Mouse (Mus musculus): Measurements from ENCODE around the gene Cmah. TPM values are rescaled to one million over a fixed set of nuclear protein-coding genes. Genes with fewer than 3 reads are reported as not detected.

Gene Cmah
- total RNA-seq, 2 experiments from 2014 or later = 3.6 TPM

DNA sequence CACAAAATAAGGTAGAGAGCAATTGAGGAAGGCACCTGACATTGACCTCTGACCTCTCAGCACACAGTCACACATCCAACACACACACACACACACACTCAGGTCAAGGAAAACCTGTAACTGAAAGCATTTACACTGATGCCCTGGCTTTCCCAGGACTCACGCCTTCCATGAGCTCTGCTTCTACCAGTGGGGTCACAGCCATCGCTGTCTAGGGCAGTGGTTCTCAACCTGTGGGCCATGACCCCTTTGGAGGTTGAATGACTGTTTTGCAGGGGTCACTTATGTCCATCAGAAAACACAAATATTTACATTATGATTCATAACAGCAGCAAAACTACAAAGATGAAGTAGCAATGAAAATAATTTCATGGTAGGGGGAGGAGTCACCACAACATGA lies 152.3 kb downstream of the Cmah start:
- DNase-seq (ENCODE audit: low spot score in 2 of 2) = no peak

DNA sequence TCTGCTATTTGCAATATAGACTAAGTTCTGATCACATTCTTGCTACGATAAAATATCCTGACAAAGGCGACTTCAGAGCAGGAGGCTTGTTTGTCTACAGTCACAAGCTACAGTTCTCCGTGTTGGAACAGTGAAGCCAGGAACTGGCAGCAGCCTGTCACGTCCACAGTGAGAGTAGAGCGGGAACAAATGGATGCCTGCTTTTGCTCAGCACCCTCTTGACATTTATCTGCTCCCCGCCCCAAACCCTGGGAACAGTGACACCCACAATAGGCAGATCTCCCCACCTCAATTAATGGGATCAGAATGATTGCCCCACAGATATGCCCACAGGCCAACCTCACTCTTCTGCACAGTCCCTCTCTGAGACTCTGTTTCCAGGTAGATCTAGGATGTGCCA lies 153.6 kb downstream of the Cmah start:
- DNase-seq (ENCODE audit: low spot score in 2 of 2) = no peak

DNA sequence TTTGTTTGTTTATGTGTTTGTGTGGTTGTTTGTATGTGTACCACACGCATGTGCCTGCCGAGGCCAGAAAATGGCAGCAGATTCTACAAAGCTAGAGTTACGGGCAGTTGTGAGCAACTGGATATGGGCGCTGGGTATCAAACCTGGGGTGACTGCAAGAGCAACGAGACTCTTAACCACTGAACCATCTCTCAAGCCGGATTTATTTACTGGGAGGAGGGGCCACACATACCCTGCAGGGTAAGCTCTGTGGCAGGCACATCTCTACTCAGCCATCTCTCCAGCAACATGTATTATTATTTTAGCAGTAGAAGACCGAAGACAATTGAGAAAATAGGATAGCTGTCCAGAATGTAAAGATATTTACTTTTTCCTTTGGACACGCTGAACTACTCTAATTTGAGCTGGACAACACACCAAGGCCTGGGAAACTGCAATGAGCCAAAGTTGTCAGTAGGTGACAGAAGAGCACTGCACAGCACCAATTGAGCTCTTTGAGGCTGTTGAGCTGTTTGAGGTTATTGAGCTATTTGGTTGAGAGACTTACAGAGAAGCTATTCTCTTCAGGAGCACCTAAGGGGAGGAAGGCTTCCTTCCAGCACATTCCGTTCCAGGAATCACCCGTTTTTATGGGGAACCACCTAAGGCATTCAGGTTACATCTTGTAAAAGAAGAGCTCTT lies 154.6 kb downstream of the Cmah start:
- DNase-seq (ENCODE audit: low spot score in 2 of 2) = peak in 1 of 2 experiments; percentile 38

DNA sequence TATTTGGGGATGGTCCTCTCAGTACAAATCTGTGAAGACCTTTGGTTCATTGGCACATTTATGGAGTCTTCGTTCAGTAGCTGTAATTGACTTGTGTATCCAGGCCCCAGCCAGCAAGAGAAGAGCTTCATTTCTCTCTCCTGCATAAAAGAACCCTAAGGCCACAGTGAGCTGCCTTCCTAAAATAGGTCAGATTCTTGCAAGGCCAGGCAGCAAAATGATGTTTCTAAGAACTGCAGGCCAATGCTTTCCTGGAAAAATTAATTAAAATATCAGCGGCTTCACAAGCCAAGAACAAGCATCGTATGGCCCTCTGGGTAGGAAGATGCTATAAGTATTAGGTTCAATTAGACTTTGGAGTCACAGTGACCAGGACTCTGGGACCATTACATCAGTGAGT lies 156.5 kb downstream of the Cmah start:
- DNase-seq (ENCODE audit: low spot score in 2 of 2) = no peak

DNA sequence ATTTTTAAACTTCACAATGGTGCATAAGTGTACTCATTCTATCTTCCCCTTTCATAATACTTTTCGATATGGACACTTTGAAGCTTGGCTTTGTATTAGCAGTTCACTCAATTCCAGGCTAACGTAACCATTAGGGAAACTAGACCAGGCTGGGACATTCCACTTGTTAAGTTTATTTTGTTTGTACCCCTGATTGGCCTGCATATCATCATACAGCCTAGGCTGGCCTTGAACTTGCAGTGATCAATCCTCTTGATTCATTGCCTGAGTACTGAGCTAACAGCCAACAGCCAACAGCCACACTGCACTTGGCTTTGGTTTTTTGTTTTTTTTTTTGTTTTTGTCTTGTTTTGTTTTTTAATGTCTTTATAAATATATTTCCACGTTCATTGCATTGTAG lies 157.6 kb downstream of the Cmah start:
- no peak for DNase-seq (ENCODE audit: low spot score in 2 of 2)

DNA sequence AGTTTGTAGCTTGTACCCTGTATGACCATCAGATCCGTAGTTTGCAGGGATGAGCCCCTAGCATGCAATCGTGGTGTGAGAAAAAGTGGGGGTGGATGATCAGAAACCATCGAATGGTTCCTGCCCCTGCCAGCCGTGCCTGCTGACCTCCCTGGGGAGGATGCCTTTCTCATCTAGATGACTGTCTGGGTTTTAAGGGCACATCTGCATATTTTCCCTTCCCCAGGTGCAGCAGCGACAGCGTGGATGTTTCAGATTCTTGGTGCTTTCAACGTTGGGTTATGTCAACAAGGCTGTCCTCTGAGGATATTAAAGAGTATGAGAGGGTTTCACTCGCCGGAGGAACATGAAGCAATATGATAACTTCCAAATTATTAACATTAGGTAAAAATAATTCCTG lies 158.8 kb downstream of the Cmah start:
- no peak for DNase-seq (ENCODE audit: low spot score in 2 of 2)

DNA sequence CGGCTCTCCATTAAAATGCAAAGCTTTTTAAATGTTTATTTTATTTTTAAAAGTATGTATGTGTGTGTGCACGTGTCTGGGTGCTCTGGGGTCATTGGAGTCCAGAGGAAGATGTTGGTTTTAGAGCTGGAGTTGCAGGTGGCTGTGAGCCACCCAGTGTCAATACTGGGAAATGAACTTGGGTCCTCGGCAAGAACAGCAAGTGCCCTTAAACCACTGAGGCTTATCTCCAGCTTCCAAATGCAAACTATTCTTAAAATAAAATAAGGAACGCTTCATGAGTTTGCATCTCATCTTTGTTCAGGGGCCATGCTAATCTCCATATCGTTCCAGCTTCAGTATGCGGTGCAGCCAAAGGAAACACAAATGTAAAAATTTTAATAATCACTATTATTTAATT lies 159.2 kb downstream of the Cmah start:
- DNase-seq (ENCODE audit: low spot score in 2 of 2) = no peak

DNA sequence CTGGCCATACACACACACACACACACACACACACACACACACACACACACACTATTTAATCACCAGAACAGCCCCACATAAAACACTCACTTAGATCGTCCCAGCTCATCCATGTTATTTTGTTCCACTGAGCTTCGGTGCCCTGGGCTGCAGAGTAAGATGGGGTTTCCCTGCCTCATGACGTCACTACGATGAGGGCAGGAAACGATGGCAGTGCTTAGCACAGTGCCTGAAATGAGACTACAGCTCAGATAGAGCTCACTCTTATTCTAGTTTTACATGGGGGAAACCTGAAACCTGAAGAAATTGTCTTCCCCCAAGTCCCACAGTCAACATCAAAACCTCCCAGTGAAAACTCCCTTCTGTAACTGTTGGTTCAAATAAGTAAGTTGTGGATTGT lies 159.9 kb downstream of the Cmah start:
- DNase-seq (ENCODE audit: low spot score in 2 of 2) = no peak

DNA sequence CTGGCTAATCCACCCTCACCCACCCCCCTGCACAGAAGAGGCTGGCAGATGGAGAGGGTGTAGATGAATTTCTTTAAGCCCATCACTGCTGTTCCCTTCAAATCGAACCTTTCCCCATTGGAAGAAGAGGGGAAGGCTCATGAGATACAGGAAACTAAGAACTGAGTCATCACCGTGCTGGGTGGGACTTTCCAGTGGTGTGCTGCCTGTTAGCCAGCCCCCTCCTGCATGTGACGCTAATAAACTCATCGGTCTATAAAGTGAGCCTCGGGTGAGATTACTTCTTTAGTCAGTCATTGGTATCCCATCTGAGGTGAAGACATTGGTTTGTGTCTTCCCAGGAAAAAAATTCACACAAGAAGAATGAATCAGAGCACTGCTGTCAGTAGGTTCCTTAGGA lies 160.3 kb downstream of the Cmah start:
- DNase-seq (ENCODE audit: low spot score in 2 of 2) = no peak

DNA sequence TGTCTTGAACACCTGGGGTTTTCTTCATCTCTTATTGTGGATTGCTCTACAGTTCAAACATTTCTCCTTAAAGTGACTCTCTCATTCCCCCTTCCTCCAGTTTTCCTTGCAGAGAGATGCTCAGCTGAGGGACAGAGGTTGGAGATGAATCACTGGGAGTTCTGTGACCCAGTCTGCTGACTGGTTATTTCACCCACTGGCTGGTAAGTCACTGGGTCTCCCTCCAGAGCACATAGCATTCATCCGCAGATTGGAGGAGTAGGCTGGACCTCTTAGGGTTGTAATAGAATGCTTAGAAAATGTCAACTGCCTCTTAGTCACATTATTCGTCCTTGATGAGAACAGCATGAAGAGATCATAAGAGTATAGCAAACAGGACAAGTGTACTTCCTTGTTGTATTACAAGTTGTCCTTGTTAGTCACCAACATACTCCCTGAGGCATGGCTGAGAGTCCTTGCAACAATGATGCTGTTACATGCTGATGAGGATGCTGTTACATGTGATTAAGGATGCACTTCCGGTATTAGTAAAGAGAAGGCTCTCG lies 161.4 kb downstream of the Cmah start:
- DNase-seq (ENCODE audit: low spot score in 2 of 2) = no peak

DNA sequence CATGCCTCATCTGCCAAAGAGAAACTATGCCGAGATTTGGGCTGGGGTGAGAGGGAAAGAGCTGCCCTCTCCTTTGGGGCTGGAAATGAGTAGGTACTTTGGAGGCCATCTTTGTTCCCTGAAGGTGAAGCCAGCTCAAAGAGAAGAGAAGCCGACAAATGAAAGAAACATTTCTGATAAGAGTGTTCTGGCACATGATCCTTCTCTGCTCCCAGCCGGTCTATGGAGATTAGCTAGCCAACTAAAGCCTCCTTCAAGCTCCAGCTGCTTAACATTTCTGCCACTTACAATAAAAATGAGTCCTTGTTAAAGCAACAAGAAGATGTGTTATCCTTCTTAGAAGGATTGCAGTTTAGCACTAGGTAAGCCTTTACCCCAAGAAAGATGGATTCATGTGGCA lies 162.3 kb downstream of the Cmah start:
- DNase-seq (ENCODE audit: low spot score in 2 of 2) = no peak

DNA sequence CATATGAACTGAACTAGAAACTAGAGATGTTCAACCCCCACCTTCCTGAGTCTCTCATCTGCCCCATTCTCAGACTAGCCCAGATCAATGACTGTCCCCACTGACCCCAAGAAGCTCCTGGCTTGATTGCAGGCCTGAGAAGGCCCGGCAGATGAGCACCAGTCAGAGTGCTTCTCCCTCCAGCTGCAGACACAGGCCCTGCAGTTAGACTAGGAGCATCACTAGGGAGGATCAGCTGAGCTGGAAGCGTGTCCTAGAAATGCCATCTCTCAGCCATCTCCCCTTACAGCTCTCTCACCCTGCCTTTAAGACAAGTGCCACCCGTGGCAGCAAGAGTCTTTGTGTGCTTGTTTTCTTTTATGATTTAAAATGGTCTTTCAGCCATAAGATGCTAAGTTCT lies 162.8 kb downstream of the Cmah start:
- DNase-seq (ENCODE audit: low spot score in 2 of 2) = no peak

DNA sequence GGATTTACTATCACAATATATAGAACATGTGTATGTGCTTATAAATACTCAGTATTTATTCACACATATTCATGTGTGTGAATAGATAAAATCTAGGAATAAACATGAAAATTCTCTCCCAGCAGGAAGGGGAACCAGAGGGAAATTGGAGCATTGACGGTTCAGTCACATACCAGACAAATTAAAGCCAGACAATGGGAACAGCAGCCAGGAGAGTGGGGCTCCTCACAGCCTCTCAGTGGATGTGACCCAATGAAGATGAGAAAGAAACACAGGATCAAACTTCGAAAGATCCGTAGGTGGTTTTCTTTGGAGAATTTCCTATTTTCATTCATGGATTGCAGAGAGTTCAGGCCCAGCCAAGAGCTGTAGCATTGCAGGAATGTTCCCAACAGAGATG lies 163.9 kb downstream of the Cmah start:
- DNase-seq (ENCODE audit: low spot score in 2 of 2) = no peak

DNA sequence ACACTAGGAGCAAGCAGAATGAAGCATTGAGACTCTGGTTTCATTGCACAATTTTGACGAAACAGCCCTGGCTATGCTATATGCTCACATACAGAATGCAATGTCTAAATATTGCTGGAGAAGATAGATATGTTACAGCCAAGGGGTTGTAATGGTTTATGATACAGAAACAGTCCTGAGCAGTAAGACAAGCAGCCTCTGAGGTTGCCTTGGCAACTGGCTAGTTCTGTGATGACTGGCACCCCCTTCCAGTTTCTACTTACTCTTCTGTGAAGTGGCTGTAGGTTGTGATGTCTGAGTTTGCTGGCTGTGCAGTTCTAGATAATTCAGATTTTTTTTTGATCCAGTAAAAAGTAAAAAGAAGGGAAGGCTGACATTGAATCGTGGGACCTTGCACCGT lies 166.6 kb downstream of the Cmah start:
- DNase-seq (ENCODE audit: low spot score in 2 of 2) = no peak

DNA sequence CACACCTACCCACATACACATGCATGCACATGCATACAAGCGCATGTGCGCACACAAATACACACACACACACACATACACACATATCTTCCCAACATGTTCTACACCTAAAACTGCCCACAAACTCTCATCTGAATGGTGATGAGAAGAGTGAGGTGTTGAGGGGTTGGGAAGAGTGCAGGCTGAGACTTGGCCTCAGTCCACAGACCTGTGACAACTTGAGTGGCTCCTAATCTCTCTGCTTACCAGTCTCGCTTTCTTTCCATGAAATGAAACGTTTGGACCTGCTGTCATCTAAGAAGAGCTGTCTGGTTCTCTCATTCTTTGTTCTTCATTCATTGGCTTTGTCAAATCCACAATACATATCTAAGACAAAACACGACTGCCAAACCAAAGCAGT lies 169.1 kb downstream of the Cmah start:
- no peak for DNase-seq (ENCODE audit: low spot score in 2 of 2)

DNA sequence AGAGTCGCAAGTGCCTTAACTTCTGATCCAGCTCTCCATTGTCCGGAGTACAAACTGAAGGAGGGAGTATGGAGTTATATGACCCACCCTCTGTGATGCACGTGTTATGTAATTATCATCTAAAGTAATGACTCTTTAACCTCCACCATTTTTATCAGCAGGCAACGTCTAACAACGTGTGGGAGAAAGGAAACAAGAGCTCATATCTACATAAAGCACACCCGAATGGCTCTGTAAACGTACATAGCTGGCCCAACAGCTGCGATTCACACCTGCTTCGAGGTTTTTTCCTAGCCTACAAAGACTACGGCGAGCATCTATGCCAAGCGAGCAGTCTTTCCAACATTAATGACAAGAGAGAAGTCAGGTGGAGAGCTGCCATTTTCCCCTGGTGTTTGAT lies 169.8 kb downstream of the Cmah start:
- DNase-seq (ENCODE audit: low spot score in 2 of 2) = no peak

DNA sequence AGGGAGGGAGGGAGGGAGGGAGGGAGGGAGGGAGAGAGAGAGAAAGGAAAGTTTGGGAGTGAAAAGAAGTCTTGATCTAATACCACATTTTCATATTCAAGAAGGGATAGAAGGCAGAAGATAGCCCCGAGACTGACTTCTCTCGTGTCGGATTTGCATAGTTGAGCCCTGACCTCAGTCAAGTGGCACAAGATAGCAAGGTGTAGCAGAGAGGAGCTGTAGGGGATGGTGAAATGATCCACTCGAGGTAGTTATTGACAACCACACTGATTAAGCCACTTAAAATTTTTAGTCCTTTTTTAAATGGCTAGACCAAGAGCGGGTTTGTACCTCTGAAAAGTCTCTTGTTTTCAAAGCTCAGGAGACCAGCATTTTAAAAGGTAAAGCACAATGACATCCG lies 171.1 kb downstream of the Cmah start:
- DNase-seq (ENCODE audit: low spot score in 2 of 2) = no peak

DNA sequence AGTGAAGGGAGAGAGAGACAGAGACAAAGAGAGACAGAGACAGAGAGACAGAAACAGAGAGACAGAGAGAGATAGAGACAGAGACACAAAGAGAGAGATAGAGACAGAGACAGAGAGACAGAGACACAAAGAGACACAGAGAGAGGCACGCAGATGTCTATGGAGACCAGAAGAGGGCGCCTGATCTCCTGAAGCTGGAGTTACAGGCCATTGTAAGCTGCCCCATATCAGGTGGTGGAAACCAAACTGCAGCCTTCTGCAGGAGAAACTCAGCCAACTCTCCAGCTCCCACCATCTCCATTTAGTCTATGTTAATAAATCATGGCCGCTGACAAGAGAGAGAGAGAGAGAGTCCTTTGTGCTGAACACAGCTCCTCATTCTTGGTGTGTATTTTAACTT lies 172.3 kb downstream of the Cmah start:
- DNase-seq (ENCODE audit: low spot score in 2 of 2) = no peak

DNA sequence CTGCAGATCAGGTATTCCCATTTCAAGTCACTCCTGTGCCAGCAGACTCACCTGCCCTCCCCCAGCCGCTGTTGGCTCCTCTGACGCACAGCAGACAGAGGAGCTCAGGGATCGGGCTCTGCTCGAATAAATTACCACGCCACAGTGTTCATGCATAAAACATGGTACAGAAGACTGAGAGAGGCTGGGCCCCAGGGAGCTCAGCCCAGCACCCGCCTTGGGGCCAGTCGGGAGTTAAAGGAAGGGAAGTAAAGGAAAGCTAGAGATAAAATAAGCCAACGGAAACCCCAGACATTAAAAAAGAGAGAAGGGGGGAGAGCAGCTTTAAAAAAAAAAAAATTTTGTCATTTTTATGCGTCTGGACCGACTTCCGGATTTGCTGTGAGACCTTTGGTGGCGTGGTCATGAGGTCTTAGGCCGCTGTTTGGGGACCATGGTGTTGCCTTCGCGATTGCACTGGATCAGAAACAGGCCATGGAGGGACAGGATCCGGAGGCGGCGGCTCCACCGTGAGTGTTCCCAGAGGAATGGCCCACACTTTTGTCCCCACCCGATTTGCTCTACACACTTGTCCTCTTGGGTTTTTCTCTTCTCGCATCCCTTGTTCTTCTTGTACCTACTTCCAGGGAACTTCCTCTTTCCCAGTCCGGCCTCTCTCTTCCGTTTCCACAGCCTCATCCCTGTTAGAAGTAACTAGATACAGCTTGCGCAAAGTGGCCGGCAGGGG lies 174.1 kb downstream of the Cmah start:
- no peak for DNase-seq (ENCODE audit: low spot score in 2 of 2)

DNA sequence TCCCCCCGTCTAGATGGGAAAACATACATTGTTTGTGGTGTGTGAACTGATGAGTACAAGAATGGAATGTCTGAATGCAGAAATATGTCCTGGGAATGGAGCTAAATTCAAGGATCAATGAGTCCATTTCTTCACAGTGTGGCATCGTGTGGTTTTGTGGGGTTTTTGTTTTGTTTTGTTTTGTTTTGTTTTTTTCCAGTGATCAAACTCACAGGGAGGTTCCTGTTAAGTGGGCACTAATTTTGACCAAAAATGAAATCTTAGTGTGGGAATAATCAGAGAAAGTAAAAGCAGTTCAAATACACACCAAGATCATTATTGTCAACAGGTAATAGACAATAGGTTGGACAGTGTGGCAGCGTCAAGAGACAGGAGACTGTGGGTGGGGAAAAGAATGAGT lies 174.7 kb downstream of the Cmah start:
- no peak for DNase-seq (ENCODE audit: low spot score in 2 of 2)

DNA sequence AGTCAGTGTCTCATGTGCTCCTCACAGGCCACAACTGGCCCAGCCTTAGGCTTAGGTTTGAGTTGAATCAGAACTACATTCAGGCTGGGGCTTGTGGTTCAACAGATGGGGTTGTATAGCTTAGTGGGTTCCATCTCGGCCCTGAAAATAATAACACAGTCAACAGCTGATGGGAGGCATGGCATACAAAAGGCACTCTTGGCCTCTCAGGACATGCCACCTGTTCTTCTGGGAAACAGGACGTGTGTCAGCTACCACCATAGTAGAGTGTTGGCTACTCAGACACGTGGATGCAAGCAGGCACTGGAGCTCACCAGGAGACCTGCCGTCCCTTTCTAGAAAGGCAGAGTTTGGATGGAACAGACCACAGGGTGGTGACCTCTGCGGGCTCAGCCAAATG lies 178.6 kb downstream of the Cmah start:
- no peak for DNase-seq (ENCODE audit: low spot score in 2 of 2)

DNA sequence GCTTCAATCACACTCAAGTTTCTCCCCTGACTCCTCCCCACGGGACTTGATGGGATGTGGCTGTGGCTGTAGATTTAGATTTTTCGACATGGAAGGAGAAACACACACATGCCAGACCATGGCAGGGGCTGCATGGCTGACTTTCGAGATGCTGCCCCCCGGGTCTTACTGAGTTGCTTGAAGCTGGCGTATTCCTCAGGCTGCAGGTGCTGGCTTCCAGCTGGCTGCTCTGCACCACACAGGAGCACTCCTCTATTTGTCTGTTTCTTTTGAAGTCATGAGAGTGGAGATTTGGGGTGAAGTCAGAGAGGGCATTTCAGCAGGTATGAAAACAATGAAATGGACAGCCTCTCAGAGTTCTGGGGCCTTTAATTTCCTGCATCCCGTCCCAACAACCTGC lies 180.0 kb downstream of the Cmah start:
- no peak for DNase-seq (ENCODE audit: low spot score in 2 of 2)

DNA sequence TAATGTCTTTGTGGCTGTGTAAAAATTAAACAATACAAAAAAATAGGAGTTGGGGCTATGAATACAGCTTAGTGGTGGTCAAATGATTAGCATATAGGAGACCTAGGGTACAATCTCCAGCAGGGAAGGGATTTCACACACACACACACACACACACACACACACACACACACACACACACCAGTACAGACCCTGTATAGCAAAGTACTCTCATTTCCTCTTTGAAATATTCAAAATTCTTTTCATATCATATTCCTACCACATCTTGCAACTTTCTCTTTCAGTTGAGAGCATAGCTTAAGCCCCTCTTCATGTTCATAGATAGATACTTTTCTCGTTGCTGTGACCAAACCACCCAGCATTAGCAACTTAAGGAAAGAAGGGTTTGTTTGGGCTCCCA lies 181.7 kb downstream of the Cmah start:
- DNase-seq (ENCODE audit: low spot score in 2 of 2) = no peak

Measured in gastrocnemius, postnatal 4 days (tissue).